Mouse (Mus musculus) natural killer cell, adult 2 months (primary cell): ENCODE measurements at regions not wholly inside any gene's neighbourhood (a gene's known extent, or its start where the extent isn't known, plus 50 kb on each side); places are given as distances from the start of the nearest gene placed in this dataset.

Experiments used
- DNase-seq, 2 experiments: peaks; one replicate each; pipeline ENCODE4 v3.0.0; 2022; ENCODE audit warnings: low spot score in 2 of 2

DNA sequence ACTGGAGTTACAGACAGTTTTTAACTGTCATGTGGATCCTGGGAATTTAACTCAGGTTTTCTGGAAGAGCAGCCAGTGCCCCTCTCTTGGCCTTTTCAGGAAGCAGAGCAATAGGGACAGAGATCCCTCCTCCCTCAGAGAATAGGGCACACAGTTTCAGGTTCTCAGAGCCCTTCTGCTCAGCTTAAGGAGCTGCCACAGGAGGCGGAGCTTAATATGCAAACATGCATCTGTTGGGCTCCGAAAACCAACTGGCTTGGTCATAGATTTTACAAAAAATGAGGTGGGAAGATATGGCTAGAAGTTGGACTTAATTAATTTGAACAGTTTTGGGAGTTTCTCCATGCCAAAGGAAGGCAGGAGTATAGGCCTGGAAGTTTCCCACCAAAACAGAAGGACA, 61.9 kb upstream of the Znrf2 start:
- DNase-seq = no peak

DNA sequence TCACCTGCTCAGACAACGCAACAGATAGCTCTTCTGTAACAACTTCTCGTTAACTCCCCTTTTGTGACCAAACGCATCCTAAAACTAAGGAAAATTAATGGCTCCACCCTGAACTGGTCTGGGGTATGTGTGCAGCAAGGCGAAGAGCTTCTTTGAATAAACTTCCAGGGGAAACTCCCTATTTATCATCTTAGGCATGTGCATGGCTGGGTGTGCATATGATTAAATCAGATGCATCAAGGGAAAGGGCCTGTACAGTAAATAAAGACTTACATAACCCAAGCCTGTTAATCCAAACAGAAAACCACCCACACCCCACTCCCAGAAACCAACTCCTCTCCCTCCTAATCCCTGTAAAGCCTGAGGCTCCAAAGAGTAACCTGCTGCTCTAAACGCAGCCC, 59.2 kb upstream of the Znrf2 start:
- DNase-seq = peak in 1 of 2 experiments; percentile 23

DNA sequence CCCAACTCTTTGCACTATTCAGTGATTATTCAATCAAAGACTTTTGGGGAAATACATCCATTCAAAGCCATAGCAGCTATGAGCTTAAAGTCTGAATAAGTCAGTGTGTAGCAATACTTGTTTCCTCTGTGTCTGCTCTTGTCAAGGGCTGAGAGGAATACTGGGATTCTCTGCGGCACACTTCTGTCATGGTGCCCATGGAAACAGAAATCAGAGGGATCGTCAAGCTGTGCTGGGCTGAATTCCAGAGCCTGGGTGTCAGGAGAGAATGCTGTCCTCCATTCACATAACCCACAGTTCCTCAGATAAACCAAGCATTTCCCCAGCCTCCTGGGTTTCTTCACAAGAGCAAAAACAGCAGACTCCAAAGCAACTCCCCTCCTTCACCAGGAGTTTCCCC, 58.6 kb upstream of the Znrf2 start:
- DNase-seq = no peak

DNA sequence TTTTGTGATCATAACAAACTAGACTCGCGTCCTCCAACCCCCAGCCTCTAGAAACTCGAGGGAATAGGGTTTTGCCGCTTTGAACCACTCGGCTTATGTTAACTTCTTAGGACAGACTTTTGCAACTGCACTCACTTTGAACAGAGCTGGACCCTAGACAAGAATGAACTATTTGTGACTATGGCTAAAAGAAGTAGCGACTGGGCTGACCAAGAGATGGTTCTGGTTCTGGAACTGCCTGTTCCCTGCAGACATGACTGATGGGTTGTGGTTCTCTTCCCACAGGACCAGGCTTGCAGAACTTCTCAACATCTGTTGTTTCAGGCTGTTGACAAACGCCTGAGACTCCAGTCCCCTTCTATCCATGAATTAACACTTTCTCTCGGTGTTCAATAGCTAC, 57.5 kb upstream of the Znrf2 start:
- DNase-seq = no peak

DNA sequence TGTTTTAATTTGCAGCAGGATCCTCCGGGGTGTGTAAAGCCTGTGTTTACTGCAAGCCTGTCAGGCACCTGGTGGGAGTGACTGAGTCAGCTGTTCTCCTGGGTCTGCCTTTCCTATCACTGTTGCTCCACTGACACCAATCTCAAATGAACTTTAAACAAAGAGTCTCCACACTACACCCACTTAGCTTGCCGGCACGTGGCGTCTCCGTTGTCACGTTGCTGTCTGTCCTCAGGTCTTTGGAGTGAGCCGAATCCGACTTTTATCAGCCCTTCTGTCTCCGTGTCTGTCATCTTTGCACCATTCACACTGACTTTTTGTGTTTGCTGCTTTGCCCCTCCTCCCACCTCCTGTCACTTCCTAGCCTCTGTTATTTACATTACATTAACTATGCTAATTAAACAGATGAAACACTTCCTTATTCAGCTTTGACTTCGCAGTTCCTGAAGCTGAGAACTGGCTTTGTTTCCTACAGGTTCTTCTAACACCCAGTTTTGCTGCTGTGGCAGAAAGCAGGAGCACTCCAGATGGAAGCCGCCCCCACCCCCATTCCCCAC, 56.7 kb upstream of the Znrf2 start:
- peak in 1 of 2 experiments; percentile 66 for DNase-seq

DNA sequence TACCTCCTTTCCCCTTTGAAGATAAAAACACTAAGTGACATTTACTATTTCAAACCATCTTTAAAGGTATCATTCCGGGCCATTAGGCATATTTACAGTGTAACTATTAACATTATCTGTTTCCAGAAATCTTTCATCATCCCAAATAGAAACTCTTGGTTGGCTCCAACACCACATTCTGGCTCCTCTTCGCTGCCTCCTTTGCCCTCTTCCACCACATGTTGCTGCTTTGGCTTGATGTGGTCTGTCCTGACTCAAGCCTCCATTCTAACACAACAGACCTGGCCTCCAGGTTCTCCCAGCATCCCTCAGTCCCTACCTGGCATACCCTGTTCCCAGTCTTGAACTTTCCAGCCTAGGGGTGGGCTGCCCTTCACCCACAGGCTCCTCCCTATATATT, 56.2 kb upstream of the Znrf2 start:
- DNase-seq = no peak

DNA sequence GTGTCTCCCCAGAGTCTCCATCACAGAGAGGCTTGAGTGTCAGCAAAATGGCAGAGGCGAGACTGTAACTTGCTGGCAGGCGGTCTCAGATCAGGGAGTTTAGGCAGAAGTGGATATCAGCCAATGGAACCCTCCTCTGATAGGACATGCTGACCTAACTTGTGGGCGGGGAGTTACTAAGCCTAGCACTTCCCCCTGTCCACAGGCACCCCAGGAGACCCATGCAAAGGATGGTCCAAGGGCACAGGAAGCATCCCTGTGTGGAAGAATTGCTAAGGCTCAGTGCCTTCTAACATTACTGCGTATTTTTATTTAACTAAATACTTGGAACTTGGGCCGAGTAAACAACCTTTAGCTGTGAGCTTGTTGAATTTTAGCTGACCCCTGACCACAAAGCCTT, 54.7 kb upstream of the Znrf2 start:
- DNase-seq = no peak

DNA sequence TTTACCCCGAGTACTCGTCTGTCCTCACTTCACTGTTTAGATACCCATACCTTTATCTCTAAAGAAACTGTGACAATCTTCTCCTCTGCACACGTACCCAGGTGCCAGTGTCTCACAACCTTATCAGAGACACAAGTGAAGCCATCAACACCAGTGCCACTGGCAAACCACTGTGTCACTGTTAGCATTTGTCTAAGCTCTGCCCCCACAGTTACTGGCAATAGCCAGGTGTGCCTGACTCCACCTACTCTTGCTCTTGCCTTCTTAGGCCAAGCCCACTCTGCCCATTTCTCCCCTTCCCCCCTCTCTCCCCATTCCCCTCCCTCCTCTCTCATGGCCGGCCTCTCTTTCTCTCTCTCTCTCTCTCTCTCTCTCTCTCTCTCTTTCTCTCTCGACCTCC, 54.2 kb upstream of the Znrf2 start:
- no peak for DNase-seq

DNA sequence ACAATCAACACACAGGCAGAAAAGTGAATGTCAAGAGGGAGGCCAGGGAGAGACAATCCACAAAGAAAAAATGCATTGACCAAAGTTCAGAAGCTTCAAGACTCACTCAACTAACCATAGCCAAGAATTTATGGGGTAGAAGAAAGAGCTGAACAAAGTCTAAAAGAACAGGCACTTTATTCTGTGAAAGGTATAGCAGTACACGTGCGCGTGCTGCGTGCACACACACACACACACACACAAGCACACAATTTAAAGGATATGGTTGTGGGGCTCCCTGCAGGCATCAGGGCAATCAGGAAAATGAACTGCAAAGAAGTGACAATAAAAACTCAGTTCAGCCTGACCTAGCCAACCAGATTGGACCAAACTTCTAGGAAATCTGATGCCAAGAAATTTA, 53.0 kb upstream of the Znrf2 start:
- DNase-seq = no peak

DNA sequence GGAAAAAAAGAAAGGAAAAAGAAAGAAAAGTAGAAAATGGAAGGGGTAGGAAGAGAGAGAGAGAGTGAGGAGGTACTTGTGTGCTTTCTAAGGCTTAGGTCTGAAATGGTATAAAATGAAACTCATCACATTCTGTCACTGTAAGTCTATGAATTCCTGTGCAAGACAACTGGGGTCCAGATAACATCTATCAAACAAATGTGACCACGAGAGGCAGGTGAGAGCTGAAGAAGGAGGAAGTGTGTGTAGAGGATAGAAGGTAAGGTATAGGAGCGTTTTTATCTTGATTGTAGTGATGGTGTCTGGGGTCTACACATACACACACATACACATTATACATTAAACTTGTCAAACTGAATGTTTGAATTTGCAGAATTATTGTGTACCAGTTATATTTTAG, 51.0 kb upstream of the Znrf2 start:
- no peak for DNase-seq

DNA sequence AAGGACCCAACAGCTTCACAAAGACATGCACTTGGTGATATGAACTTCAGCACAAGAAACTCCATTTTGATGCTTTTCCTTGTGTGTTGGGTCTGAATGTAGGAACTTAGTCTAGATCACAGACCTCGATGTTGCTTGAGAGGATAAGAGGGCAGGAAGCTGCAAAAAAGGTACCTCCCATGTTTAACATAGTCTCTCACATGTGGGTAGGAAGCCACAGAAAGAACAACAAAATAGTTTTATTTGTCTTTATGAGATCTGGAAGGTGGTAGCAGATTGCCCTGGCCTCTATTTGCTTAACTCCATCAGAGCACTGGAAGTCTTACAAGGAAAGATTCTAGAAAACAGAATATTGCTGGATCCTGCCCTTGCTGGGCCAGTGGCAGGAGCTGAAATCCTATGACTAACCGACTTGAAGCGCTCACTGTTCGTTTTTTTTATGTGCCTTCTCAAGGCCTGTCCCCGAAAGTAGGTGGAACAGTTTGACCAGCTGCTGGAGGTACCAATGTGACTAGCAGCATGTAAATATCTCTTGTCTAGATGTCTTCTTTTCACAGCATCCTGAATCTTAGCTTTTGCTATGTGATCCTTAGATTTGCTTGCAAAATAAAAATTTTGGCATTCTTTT, 50.1 kb upstream of the Znrf2 start:
- no peak for DNase-seq
